Mouse (Mus musculus) embryo, embryonic 10 days (tissue): Measurements from ENCODE around the gene Grasp.
A peak's percentile ranks its signal among the peaks of the same experiment; 100 is the strongest.

Experiments
- DNase-seq: peaks from one replicate; pipeline ENCODE4 v3.0.0-alpha.2; 2015; ENCODE audit warnings: low spot score

The Grasp gene

GRCm38 (mm10) chr15:101274380-101274779 is 50.4 kb downstream of the Grasp start:
- no peak for DNase-seq

GRCm38 (mm10) chr15:101277351-101277899 is 53.4 kb downstream of the Grasp start:
- DNase-seq: peak; percentile 39

- no peak for DNase-seq
These were observed 54.6 kb downstream of the Grasp start for GRCm38 (mm10) chr15:101278589-101278988.

- DNase-seq: no peak
These were observed 55.5 kb downstream of the Grasp start for GRCm38 (mm10) chr15:101279430-101279999.
